Mouse (Mus musculus) liver, embryonic 14.5 days (tissue): ENCODE results near the gene Ccdc138. TPM values are rescaled to one million over a fixed set of nuclear protein-coding genes. Genes with fewer than 3 reads are reported as not detected.
A peak's percentile ranks its signal among the peaks of the same experiment; 100 is the strongest.
"Not testable (repeated sequence)": the region's sequence is repeated elsewhere in the genome, so short reads cannot be mapped to it uniquely, and the experiment has no call there.

Experiments used
- ATAC-seq: fragments of 200-750 bp; cut with Nextera tagmentation; 2 replicates; pipeline ENCODE4 v1.8.0; 2017; ENCODE audit warnings: moderate number of reproducible peaks, mild to moderate bottlenecking, moderate library complexity; ENCODE audit not compliant: insufficient read depth
- DNase-seq, 3 experiments: peaks; one replicate each; pipeline ENCODE4 v3.0.0-alpha.2; 2012 to 2013; ENCODE audit warnings: low read depth in 3 of 3, low spot score in 3 of 3
- H3K27ac ChIP-seq: fragments of 300-500 bp; sonication (generic); 2 replicates; pipeline ENCODE4 v1.5.1; 2014; ENCODE audit warnings: moderate library complexity, mild to moderate bottlenecking, control low read depth, inconsistent platforms
- H3K27me3 ChIP-seq: fragments of 300-500 bp; sonication (generic); 2 replicates; pipeline ENCODE4 v1.6.1; 2014; ENCODE audit warnings: mild to moderate bottlenecking, low read length, moderate library complexity; ENCODE audit not compliant: control insufficient read depth, insufficient read depth
- H3K36me3 ChIP-seq: fragments of 300-500 bp; sonication (generic); replicated peaks from 2 replicates; pipeline ENCODE4 v1.6.1; 2014; ENCODE audit warnings: low read depth; ENCODE audit not compliant: control insufficient read depth, insufficient read depth
- H3K4me1 ChIP-seq, 2 experiments: fragments of 200-500 bp in 1 of 2; fragments of 300-500 bp in 1 of 2; sonication (generic) in 1 of 2; replicated peaks; 2 replicates each; pipeline ENCODE4 v1.6.1; 2012 to 2014; ENCODE audit warnings: antibody characterized with exemption in 1 of 2, inconsistent platforms in 1 of 2, low read length in 1 of 2; ENCODE audit not compliant: control insufficient read depth in 2 of 2, insufficient read depth in 2 of 2
- H3K4me2 ChIP-seq: fragments of 300-500 bp; sonication (generic); 2 replicates; pipeline ENCODE4 v1.6.1; 2014; ENCODE audit warnings: low read depth, mild to moderate bottlenecking, control low read depth, moderate library complexity
- H3K4me3 ChIP-seq, 2 experiments: fragments of 200-500 bp in 1 of 2; fragments of 300-500 bp in 1 of 2; sonication (generic) in 1 of 2; 2 replicates each; pipeline ENCODE4 v1.5.1; 2012 to 2014; ENCODE audit warnings: low read depth in 2 of 2, low read length in 2 of 2, mild to moderate bottlenecking in 2 of 2, control low read depth in 1 of 2, inconsistent platforms in 1 of 2, moderate library complexity in 1 of 2; ENCODE audit not compliant: insufficient read depth in 1 of 2
- H3K9ac ChIP-seq: fragments of 300-500 bp; sonication (generic); replicated peaks from 2 replicates; pipeline ENCODE4 v1.6.1; 2014; ENCODE audit warnings: mild to moderate bottlenecking, control low read depth, moderate library complexity
- H3K9me3 ChIP-seq: fragments of 300-500 bp; sonication (generic); 2 replicates; pipeline ENCODE4 v1.6.1; 2016; ENCODE audit warnings: low read length, mixed read lengths; ENCODE audit not compliant: control insufficient read depth
- CTCF ChIP-seq: IDR thresholded peaks from 2 replicates; pipeline ENCODE4 v1.5.1; 2016; ENCODE audit warnings: antibody characterized with exemption, low read depth, control low read depth
- EP300 ChIP-seq: IDR thresholded peaks from 2 replicates; pipeline ENCODE4 v1.6.1; 2016; ENCODE audit warnings: antibody characterized with exemption, low read depth
- WGBS: fragments of 180-500 bp; shearing (Covaris S2); extraction: QIAGEN DNeasy Blood & Tissue Kit; methylation state at CpG from one replicate; pipeline ENCODE4 v1.1.7; 2014; ENCODE audit not compliant: insufficient replicate concordance; 5-methylcytosine and 5-hydroxymethylcytosine counted together
- polyA plus RNA-seq, 2 experiments: library from polyadenylated mRNA; depleted of rRNA in 1 of 2; stranded (reverse) in 1 of 2; unstranded in 1 of 2; fragments of >200 nt; fragmentation: Nextera tagmentation in 1 of 2; extraction: Ambion mirVana in 1 of 2; gene quantifications; 2 replicates each; pipeline versions ENCODE4 v1.2.1 to v1.2.3; 2012 to 2014

Ccdc138 gene
- polyA plus RNA-seq, 2 experiments = 1.3 to 1.6 TPM

- peak overlapping the region; percentile 76 to 84 for H3K4me3 ChIP-seq
- H3K36me3 ChIP-seq = peaks cover 14% of the 10 kb centered on the region
- H3K27me3 ChIP-seq = no peaks in the 10 kb centered on the region
- TF ChIP-seq CTCF (no peak), EP300 (no peak)
- H3K4me1 ChIP-seq = peaks cover 0 to 6% of the 10 kb centered on the region in 2 experiments; a peak in 2 of 4 replicates
- DNase-seq (no peak), ATAC-seq (no peak)
- no peaks in the 10 kb centered on the region for H3K9me3 ChIP-seq
- peak overlapping the region; percentile 74 for H3K4me2 ChIP-seq
- no peak overlapping the region for H3K27ac ChIP-seq
- 49% methylated on average over 2 of the region's 2 CpGs for WGBS
- peak overlapping the region; percentile 68 for H3K9ac ChIP-seq
These were observed 768 bp downstream of the Ccdc138 start for GRCm38 (mm10) chr10:58498516-58498915.

GRCm38 (mm10) chr10:58529358-58529757 lies 31.6 kb downstream of the Ccdc138 start:
- no peak for ATAC-seq
- no peak overlapping the region for H3K27ac ChIP-seq
- 68% methylated on average over 1 of the region's 1 CpGs for WGBS

GRCm38 (mm10) chr10:58530896-58531790 lies 33.4 kb downstream of the Ccdc138 start:
- H3K4me2 ChIP-seq = no peak overlapping the region
- H3K9me3 ChIP-seq = no peaks in the 10 kb centered on the region
- DNase-seq = no peak
- no peak overlapping the region for H3K27ac ChIP-seq
- WGBS = 76% methylated on average over 10 of the region's 10 CpGs
- no peak overlapping the region for H3K4me3 ChIP-seq
- H3K36me3 ChIP-seq = no peaks in the 10 kb centered on the region
- no peak for ATAC-seq
- TF ChIP-seq EP300 = no peak
- no peak for TF ChIP-seq CTCF
- no peaks in the 10 kb centered on the region for H3K27me3 ChIP-seq
- no peaks in the 10 kb centered on the region for H3K4me1 ChIP-seq
- no peak overlapping the region for H3K9ac ChIP-seq

More at GRCm38 (mm10) chr10:58529358-58529757, 31.6 kb downstream of the Ccdc138 start:
- TF ChIP-seq EP300 (no peak), CTCF (no peak)
- H3K9ac ChIP-seq = no peak overlapping the region
- H3K9me3 ChIP-seq = no peaks in the 10 kb centered on the region
- H3K4me2 ChIP-seq = no peak overlapping the region
- H3K27me3 ChIP-seq = no peaks in the 10 kb centered on the region
- no peaks in the 10 kb centered on the region for H3K4me1 ChIP-seq
- no peak overlapping the region for H3K4me3 ChIP-seq
- DNase-seq = no peak
- no peaks in the 10 kb centered on the region for H3K36me3 ChIP-seq

- Histone ChIP-seq H3K27me3 (no peaks in the 10 kb centered on the region), H3K9ac (no peak overlapping the region), H3K9me3 (no peaks in the 10 kb centered on the region), H3K27ac (no peak overlapping the region), H3K4me2 (no peak overlapping the region), H3K36me3 (no peaks in the 10 kb centered on the region), H3K4me3 (no peak overlapping the region), H3K4me1 (no peaks in the 10 kb centered on the region)
- WGBS = 75% methylated on average over 2 of the region's 2 CpGs
- ATAC-seq (no peak), DNase-seq (no peak)
- TF ChIP-seq EP300 = no peak
- no peak for TF ChIP-seq CTCF
These were observed 34.4 kb downstream of the Ccdc138 start for GRCm38 (mm10) chr10:58532177-58532576.

- not testable (repeated sequence) for H3K4me3 ChIP-seq, H3K4me2 ChIP-seq, H3K36me3 ChIP-seq, H3K27me3 ChIP-seq, H3K4me1 ChIP-seq, H3K9ac ChIP-seq, DNase-seq, H3K27ac ChIP-seq, ATAC-seq, H3K9me3 ChIP-seq
- WGBS = 75% methylated on average over 5 of the region's 5 CpGs
These were observed 38.5 kb downstream of the Ccdc138 start for GRCm38 (mm10) chr10:58536276-58536675.
